Mouse (Mus musculus): ENCODE measurements around the gene Tmpo.

DNA sequence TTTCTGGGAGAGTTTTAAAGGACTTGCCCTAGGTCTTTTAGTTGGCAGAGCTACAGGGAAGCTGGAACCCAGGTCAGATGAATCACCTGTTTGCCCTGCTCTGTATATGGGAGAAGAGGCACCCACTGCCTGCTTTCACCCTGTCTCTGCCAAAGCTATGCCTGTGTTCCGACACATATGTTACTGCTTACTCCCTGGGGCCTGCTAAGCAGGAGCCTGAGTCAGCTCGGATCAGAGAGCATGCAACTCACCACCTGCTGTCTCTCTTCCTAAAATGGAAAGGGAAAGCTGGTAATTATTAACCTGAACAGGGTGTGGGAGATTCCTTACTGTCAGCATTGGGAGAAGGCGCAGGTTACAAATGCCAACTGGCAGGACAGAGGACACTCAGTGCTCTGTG, 2.2 kb upstream of the Tmpo start:
- no peak for TF ChIP-seq CTCF (conservative IDR thresholded peaks at IDR 0.05; ENCODE audit: insufficient read depth, insufficient read length, low read depth, low read length)
- TF ChIP-seq POLR2A (IDR thresholded peaks at IDR 0.05; ENCODE audit: low read depth, low read length) = no peak

Data from kidney, adult 2 months (tissue).